Mouse (Mus musculus): Measurements from ENCODE around the gene Trappc3l. TPM values are rescaled to one million over a fixed set of nuclear protein-coding genes. Genes with fewer than 3 reads are reported as not detected.
A peak's percentile ranks its signal among the peaks of the same experiment; 100 is the strongest.
"Not testable (repeated sequence)": the region's sequence is repeated elsewhere in the genome, so short reads cannot be mapped to it uniquely, and the experiment has no call there.

Trappc3l gene
- polyA plus RNA-seq (2015; fragmentation: Nextera tagmentation; extraction: Ambion mirVana): not detected in 2 replicates

- no peak within 1 kb of the TSS for H3K4me2 ChIP-seq
- no peak within 1 kb of the TSS for H3K27ac ChIP-seq
- H3K9ac ChIP-seq: no peak within 1 kb of the TSS
- no peak within 1 kb of the TSS for H3K4me3 ChIP-seq (replicated peaks)
- H3K4me1 ChIP-seq (replicated peaks): no peaks in the 10 kb centered on the region
- no peaks in the 10 kb centered on the region for H3K27me3 ChIP-seq
- 73% methylated on average over 3 of the region's 3 CpGs for WGBS (ENCODE audit: insufficient replicate concordance)
- DNase-seq: no peak
- H3K9me3 ChIP-seq (replicated peaks): no peaks in the 10 kb centered on the region
- ATAC-seq (ENCODE audit: low read depth): no peak
- H3K36me3 ChIP-seq: no peaks in the 10 kb centered on the region
These were observed at the start of gene Trappc3l for GRCm38 (mm10) chr10:34037401-34037800. Trappc3l (plus strand) TSS chr10:34037597.

- not testable (repeated sequence) for H3K27ac ChIP-seq; ATAC-seq (ENCODE audit: low read depth); H3K9me3 ChIP-seq (replicated peaks); H3K9ac ChIP-seq; H3K27me3 ChIP-seq; H3K4me3 ChIP-seq (replicated peaks); H3K4me2 ChIP-seq; DNase-seq
- H3K36me3 ChIP-seq: peaks cover 51% of the 10 kb centered on the region
- 89% methylated on average over 6 of the region's 8 CpGs for WGBS (ENCODE audit: insufficient replicate concordance)
- peaks cover 11% of the 10 kb centered on the region for H3K4me1 ChIP-seq (replicated peaks)
These were observed 40.7 kb upstream of the Trappc3l start for GRCm38 (mm10) chr10:33996686-33997085.

- peak; percentile 53; the same call in 1 of the 2 replicates for ATAC-seq (ENCODE audit: low read depth)
- no peaks in the 10 kb centered on the region for H3K9me3 ChIP-seq (replicated peaks)
- peaks cover 53% of the 10 kb centered on the region for H3K36me3 ChIP-seq
- no peak overlapping the region for H3K4me3 ChIP-seq (replicated peaks)
- no peak overlapping the region for H3K9ac ChIP-seq
- H3K4me1 ChIP-seq (replicated peaks): peaks cover 11% of the 10 kb centered on the region
- H3K27ac ChIP-seq: no peak overlapping the region
- DNase-seq: no peak
- no peak overlapping the region for H3K4me2 ChIP-seq
- no peaks in the 10 kb centered on the region for H3K27me3 ChIP-seq
These were observed 39.0 kb upstream of the Trappc3l start for GRCm38 (mm10) chr10:33998397-33998796.

GRCm38 (mm10) chr10:34012581-34012980 is 24.8 kb upstream of the Trappc3l start:
- no peak overlapping the region for H3K4me2 ChIP-seq
- no peaks in the 10 kb centered on the region for H3K27me3 ChIP-seq
- H3K9me3 ChIP-seq (replicated peaks): no peaks in the 10 kb centered on the region
- no peak for ATAC-seq (ENCODE audit: low read depth)
- H3K36me3 ChIP-seq: peaks cover 31% of the 10 kb centered on the region
- WGBS (ENCODE audit: insufficient replicate concordance): 82% methylated on average over 4 of the region's 4 CpGs
- no peak for DNase-seq
- H3K4me1 ChIP-seq (replicated peaks): peaks cover 16% of the 10 kb centered on the region
- no peak overlapping the region for H3K4me3 ChIP-seq (replicated peaks)
- no peak overlapping the region for H3K9ac ChIP-seq
- H3K27ac ChIP-seq: no peak overlapping the region

GRCm38 (mm10) chr10:34013241-34013640 is 24.2 kb upstream of the Trappc3l start:
- WGBS (ENCODE audit: insufficient replicate concordance): 78% methylated on average over 2 of the region's 2 CpGs
- Histone ChIP-seq H3K9me3 (replicated peaks) (no peaks in the 10 kb centered on the region), H3K36me3 (peaks cover 25% of the 10 kb centered on the region), H3K4me2 (no peak overlapping the region), H3K9ac (no peak overlapping the region), H3K27me3 (no peaks in the 10 kb centered on the region), H3K4me3 (replicated peaks) (no peak overlapping the region), H3K4me1 (replicated peaks) (peaks cover 22% of the 10 kb centered on the region), H3K27ac (no peak overlapping the region)
- ATAC-seq (ENCODE audit: low read depth): no peak
- no peak for DNase-seq

GRCm38 (mm10) chr10:34018746-34019301 is 18.6 kb upstream of the Trappc3l start:
- Histone ChIP-seq H3K9me3 (replicated peaks) (no peaks in the 10 kb centered on the region), H3K4me2 (peak overlapping the region; percentile 88), H3K36me3 (peaks cover 10% of the 10 kb centered on the region; the same call in 1 of the 2 replicates), H3K9ac (peak overlapping the region; percentile 91), H3K27me3 (no peaks in the 10 kb centered on the region), H3K4me1 (replicated peaks) (peaks cover 43% of the 10 kb centered on the region), H3K4me3 (replicated peaks) (peak overlapping the region; percentile 82), H3K27ac (peak overlapping the region; percentile 94)
- ATAC-seq (ENCODE audit: low read depth): no peak
- DNase-seq: no peak
- WGBS (ENCODE audit: insufficient replicate concordance): 1% methylated on average over 21 of the region's 21 CpGs

GRCm38 (mm10) chr10:34019302-34020075 is 17.9 kb upstream of the Trappc3l start, which contains the start of gene Rwdd1:
Rwdd1 (minus strand) TSS chr10:34019624.
- ATAC-seq (ENCODE audit: low read depth): peak; percentile 99
- Histone ChIP-seq H3K9me3 (replicated peaks) (no peaks in the 10 kb centered on the region), H3K36me3 (peaks cover 9% of the 10 kb centered on the region; the same call in 1 of the 2 replicates), H3K4me3 (replicated peaks) (peak within 1 kb of the TSS; percentile 82), H3K27me3 (no peaks in the 10 kb centered on the region), H3K9ac (peak within 1 kb of the TSS; percentile 91), H3K4me1 (replicated peaks) (peaks cover 43% of the 10 kb centered on the region), H3K4me2 (peak within 1 kb of the TSS; percentile 88), H3K27ac (peak within 1 kb of the TSS; percentile 94)
- peak; percentile 98 for DNase-seq
- WGBS (ENCODE audit: insufficient replicate concordance): under 1% methylated on average over 81 of the region's 82 CpGs

GRCm38 (mm10) chr10:34030322-34030721 is 7.1 kb upstream of the Trappc3l start:
- Histone ChIP-seq H3K27ac (no peak overlapping the region), H3K36me3 (no peaks in the 10 kb centered on the region), H3K4me3 (replicated peaks) (no peak overlapping the region), H3K9ac (no peak overlapping the region), H3K4me1 (replicated peaks) (no peaks in the 10 kb centered on the region), H3K4me2 (no peak overlapping the region), H3K9me3 (replicated peaks) (no peaks in the 10 kb centered on the region), H3K27me3 (no peaks in the 10 kb centered on the region)
- DNase-seq (no peak), ATAC-seq (ENCODE audit: low read depth) (no peak)
- WGBS (ENCODE audit: insufficient replicate concordance): 22% methylated on average over 5 of the region's 5 CpGs

- Histone ChIP-seq H3K9ac (no peak overlapping the region), H3K9me3 (replicated peaks) (no peaks in the 10 kb centered on the region), H3K4me3 (replicated peaks) (no peak overlapping the region), H3K4me2 (peak overlapping the region; percentile 31), H3K4me1 (replicated peaks) (no peaks in the 10 kb centered on the region), H3K27me3 (no peaks in the 10 kb centered on the region), H3K27ac (no peak overlapping the region), H3K36me3 (no peaks in the 10 kb centered on the region)
- WGBS (ENCODE audit: insufficient replicate concordance): 19% methylated on average over 22 of the region's 22 CpGs
- peak; percentile 34 for DNase-seq
- ATAC-seq (ENCODE audit: low read depth): peak; percentile 68
These were observed 3.6 kb upstream of the Trappc3l start for GRCm38 (mm10) chr10:34033630-34034305.

- Histone ChIP-seq H3K27ac (no peak overlapping the region), H3K9ac (no peak overlapping the region), H3K36me3 (no peaks in the 10 kb centered on the region), H3K4me3 (replicated peaks) (no peak overlapping the region), H3K4me2 (no peak overlapping the region), H3K4me1 (replicated peaks) (no peaks in the 10 kb centered on the region), H3K27me3 (no peaks in the 10 kb centered on the region), H3K9me3 (replicated peaks) (no peaks in the 10 kb centered on the region)
- ATAC-seq (ENCODE audit: low read depth) (no peak), DNase-seq (no peak)
- WGBS (ENCODE audit: insufficient replicate concordance): 18% methylated on average over 5 of the region's 5 CpGs
These were observed 810 bp upstream of the Trappc3l start for GRCm38 (mm10) chr10:34036587-34036986.

GRCm38 (mm10) chr10:34044210-34044609 is 6.8 kb downstream of the Trappc3l start, which contains the start of gene Calhm4:
Calhm4 (minus strand) TSS chr10:34044310.
- no peak within 1 kb of the TSS for H3K27ac ChIP-seq
- H3K9ac ChIP-seq: no peak within 1 kb of the TSS
- no peaks in the 10 kb centered on the region for H3K36me3 ChIP-seq
- H3K9me3 ChIP-seq (replicated peaks): no peaks in the 10 kb centered on the region
- no peak within 1 kb of the TSS for H3K4me3 ChIP-seq (replicated peaks)
- no peak within 1 kb of the TSS for H3K4me2 ChIP-seq
- ATAC-seq (ENCODE audit: low read depth): no peak
- 63% methylated on average over 5 of the region's 5 CpGs for WGBS (ENCODE audit: insufficient replicate concordance)
- H3K4me1 ChIP-seq (replicated peaks): no peaks in the 10 kb centered on the region
- DNase-seq: no peak
- no peaks in the 10 kb centered on the region for H3K27me3 ChIP-seq
